Mouse (Mus musculus): ENCODE results near the gene Gabbr2.

DNA sequence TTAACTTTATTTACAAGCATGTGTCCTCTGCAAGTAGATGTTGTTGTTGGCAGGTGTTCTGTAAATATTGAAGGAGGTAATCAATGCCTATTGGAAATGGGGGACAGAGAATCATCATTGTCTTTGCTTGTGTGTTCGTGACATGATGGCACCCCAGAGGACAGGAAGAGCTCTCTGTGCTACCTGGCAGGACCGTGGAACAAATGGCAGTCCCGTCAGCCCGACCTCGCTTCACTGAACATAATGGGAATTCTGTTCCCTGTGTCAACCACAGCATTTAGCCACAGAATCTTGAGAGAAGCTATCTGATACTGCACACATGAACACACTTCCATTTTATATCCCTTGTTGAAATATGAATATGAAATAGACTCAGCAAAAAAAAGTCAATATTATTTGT is 332.7 kb downstream of the Gabbr2 start:
- no peak for TF ChIP-seq CTCF (IDR thresholded peaks at IDR 0.05; ENCODE audit: borderline replicate concordance, extremely low read depth, insufficient read depth, insufficient read length)
- TF ChIP-seq POLR2A (IDR thresholded peaks at IDR 0.05; ENCODE audit: borderline replicate concordance, extremely low read depth, insufficient read depth, insufficient read length, poor library complexity, severe bottlenecking) = no peak
